Mouse (Mus musculus): ENCODE data around the gene Sat2. TPM values are rescaled to one million over a fixed set of nuclear protein-coding genes. Genes with fewer than 3 reads are reported as not detected.

Gene Sat2
- total and polyA plus RNA-seq, 3 experiments = 1.5 to 7.3 TPM; not detected in 1

- Histone ChIP-seq H3K4me1 (ENCODE audit: insufficient read depth, low read depth, low read length) (peaks cover 63% of the 10 kb centered on the region), H3K36me3 (replicated peaks) (peaks cover 68% of the 10 kb centered on the region), H3K27me3 (ENCODE audit: insufficient read depth, low read length) (no peaks in the 10 kb centered on the region), H3K9me3 (replicated peaks) (no peaks in the 10 kb centered on the region), H3K4me3 (ENCODE audit: low read depth, low read length) (peak overlapping the region; percentile 73)
- TF ChIP-seq TAL1 (conservative IDR thresholded peaks at IDR 0.05; ENCODE audit: low read depth, low read length) (no peak), CTCF (IDR thresholded peaks at IDR 0.05; ENCODE audit: low read depth, low read length) (no peak), GATA1 (IDR thresholded peaks at IDR 0.05; ENCODE audit: borderline replicate concordance, low read length) (no peak), GATA2 (IDR thresholded peaks at IDR 0.05; ENCODE audit: borderline replicate concordance, low read depth, low read length) (no peak), POLR2AphosphoS5 (IDR thresholded peaks at IDR 0.05; ENCODE audit: insufficient replicate concordance, low read depth, low read length) (no peak; the same call in 1 of the 2 replicates)
- DNase-seq (ENCODE audit: low spot score) (no peak), ATAC-seq (ENCODE audit: extremely low read depth, insufficient number of reproducible peaks, low FRiP score, poor library complexity, severe bottlenecking) (no peak)
These were observed 41.3 kb downstream of the Sat2 start for GRCm38 (mm10) chr11:69662967-69663671.

GRCm38 (mm10) chr11:69663795-69664194 lies 42.0 kb downstream of the Sat2 start:
- Histone ChIP-seq H3K36me3 (replicated peaks) (peaks cover 68% of the 10 kb centered on the region), H3K27me3 (ENCODE audit: insufficient read depth, low read length) (no peaks in the 10 kb centered on the region), H3K4me3 (ENCODE audit: low read depth, low read length) (peak overlapping the region; percentile 38; the same call in 1 of the 2 replicates), H3K4me1 (ENCODE audit: insufficient read depth, low read depth, low read length) (peaks cover 68% of the 10 kb centered on the region), H3K9me3 (replicated peaks) (no peaks in the 10 kb centered on the region)
- no peak for TF ChIP-seq GATA1 (IDR thresholded peaks at IDR 0.05; ENCODE audit: borderline replicate concordance, low read length)
- DNase-seq (ENCODE audit: low spot score) = no peak
- no peak for ATAC-seq (ENCODE audit: extremely low read depth, insufficient number of reproducible peaks, low FRiP score, poor library complexity, severe bottlenecking)

- Histone ChIP-seq H3K9me3 (replicated peaks) (no peaks in the 10 kb centered on the region), H3K4me1 (ENCODE audit: insufficient read depth, low read depth, low read length) (peaks cover 73% of the 10 kb centered on the region), H3K4me3 (ENCODE audit: low read depth, low read length) (no peak overlapping the region), H3K36me3 (replicated peaks) (peaks cover 71% of the 10 kb centered on the region), H3K27me3 (ENCODE audit: insufficient read depth, low read length) (no peaks in the 10 kb centered on the region)
- TF ChIP-seq POLR2AphosphoS5 (IDR thresholded peaks at IDR 0.05; ENCODE audit: insufficient replicate concordance, low read depth, low read length) (no peak), TAL1 (conservative IDR thresholded peaks at IDR 0.05; ENCODE audit: low read depth, low read length) (no peak), CTCF (IDR thresholded peaks at IDR 0.05; ENCODE audit: low read depth, low read length) (no peak), GATA1 (IDR thresholded peaks at IDR 0.05; ENCODE audit: borderline replicate concordance, low read length) (no peak), GATA2 (IDR thresholded peaks at IDR 0.05; ENCODE audit: borderline replicate concordance, low read depth, low read length) (no peak)
- DNase-seq (ENCODE audit: low spot score) = no peak
- ATAC-seq (ENCODE audit: extremely low read depth, insufficient number of reproducible peaks, low FRiP score, poor library complexity, severe bottlenecking) = no peak
These were observed 43.0 kb downstream of the Sat2 start for GRCm38 (mm10) chr11:69664841-69665240.

- no peak for ATAC-seq (ENCODE audit: extremely low read depth, insufficient number of reproducible peaks, low FRiP score, poor library complexity, severe bottlenecking)
- TF ChIP-seq GATA1 (IDR thresholded peaks at IDR 0.05; ENCODE audit: borderline replicate concordance, low read length) (no peak), POLR2AphosphoS5 (IDR thresholded peaks at IDR 0.05; ENCODE audit: insufficient replicate concordance, low read depth, low read length) (peak; percentile 94)
- H3K9me3 ChIP-seq (replicated peaks) = no peaks in the 10 kb centered on the region
- peaks cover 76% of the 10 kb centered on the region for H3K4me1 ChIP-seq (ENCODE audit: insufficient read depth, low read depth, low read length)
- no peak for DNase-seq (ENCODE audit: low spot score)
- no peaks in the 10 kb centered on the region for H3K27me3 ChIP-seq (ENCODE audit: insufficient read depth, low read length)
- no peak overlapping the region for H3K4me3 ChIP-seq (ENCODE audit: low read depth, low read length)
- H3K36me3 ChIP-seq (replicated peaks) = peaks cover 73% of the 10 kb centered on the region
These were observed 43.7 kb downstream of the Sat2 start for GRCm38 (mm10) chr11:69665457-69665960.

- peak; percentile 87; the same call in 1 of the 2 replicates for TF ChIP-seq POLR2AphosphoS5 (IDR thresholded peaks at IDR 0.05; ENCODE audit: insufficient replicate concordance, low read depth, low read length)
- no peak for TF ChIP-seq TAL1 (conservative IDR thresholded peaks at IDR 0.05; ENCODE audit: low read depth, low read length)
- Histone ChIP-seq H3K4me3 (ENCODE audit: low read depth, low read length) (no peak within 1 kb of the TSS), H3K36me3 (replicated peaks) (peaks cover 77% of the 10 kb centered on the region), H3K9me3 (replicated peaks) (no peaks in the 10 kb centered on the region), H3K27me3 (ENCODE audit: insufficient read depth, low read length) (no peaks in the 10 kb centered on the region), H3K4me1 (ENCODE audit: insufficient read depth, low read depth, low read length) (peaks cover 74% of the 10 kb centered on the region)
- ATAC-seq (ENCODE audit: extremely low read depth, insufficient number of reproducible peaks, low FRiP score, poor library complexity, severe bottlenecking) (0 out of 2 replicates have a peak, but pooled peaks have one; percentile 2), DNase-seq (ENCODE audit: low spot score) (peak; percentile 30)
These were observed 44.3 kb downstream of the Sat2 start, which contains the start of gene Cd68 for GRCm38 (mm10) chr11:69665961-69666664. Gene Cd68, minus strand, starts transcription at chr11:69666153.

- no peaks in the 10 kb centered on the region for H3K27me3 ChIP-seq (ENCODE audit: insufficient read depth, low read length)
- no peak for DNase-seq (ENCODE audit: low spot score)
- TF ChIP-seq TAL1 (conservative IDR thresholded peaks at IDR 0.05; ENCODE audit: low read depth, low read length) (no peak), POLR2AphosphoS5 (IDR thresholded peaks at IDR 0.05; ENCODE audit: insufficient replicate concordance, low read depth, low read length) (no peak), CTCF (IDR thresholded peaks at IDR 0.05; ENCODE audit: low read depth, low read length) (no peak), GATA1 (IDR thresholded peaks at IDR 0.05; ENCODE audit: borderline replicate concordance, low read length) (no peak), GATA2 (IDR thresholded peaks at IDR 0.05; ENCODE audit: borderline replicate concordance, low read depth, low read length) (no peak)
- peaks cover 69% of the 10 kb centered on the region for H3K4me1 ChIP-seq (ENCODE audit: insufficient read depth, low read depth, low read length)
- H3K36me3 ChIP-seq (replicated peaks) = peaks cover 82% of the 10 kb centered on the region
- H3K9me3 ChIP-seq (replicated peaks) = no peaks in the 10 kb centered on the region
- H3K4me3 ChIP-seq (ENCODE audit: low read depth, low read length) = no peak overlapping the region
- no peak for ATAC-seq (ENCODE audit: extremely low read depth, insufficient number of reproducible peaks, low FRiP score, poor library complexity, severe bottlenecking)
These were observed 44.8 kb downstream of the Sat2 start for GRCm38 (mm10) chr11:69666665-69667005.

Data from G1E (cell line).